20 mouse cellular contexts compared by ENCODE assay signal in genomic region chr19:26445309-26445708, GRCm38 (mm10).
DNase-seq lines count a peak whose midpoint lies in the region; ATAC-seq and TF ChIP-seq lines count a peak whose summit lies in the region.
"Had no signal": no experiment of that assay in that cellular context is flagged by ENCODE, and none has a peak within 500 bp of the region (broad histone marks: within the 10 kb centered on the region; RNA-seq: fewer than 3 reads in every experiment).

No protein-coding gene starts in this region.

- 86% methylated on average over 4 of the region's 4 CpGs for WGBS in kidney, postnatal 0 days
- WGBS in midbrain, postnatal 0 days, result 81% methylated on average over 4 of the region's 4 CpGs
- 82% methylated on average over 4 of the region's 4 CpGs for WGBS in midbrain, embryonic 16.5 days

- H3K27ac ChIP-seq in kidney, postnatal 0 days, result no peak overlapping the region
- no peak overlapping the region for H3K27ac ChIP-seq in midbrain, postnatal 0 days (ENCODE audit: low read depth, low read length)
- H3K27ac ChIP-seq in midbrain, embryonic 16.5 days (ENCODE audit: low read length), result no peak overlapping the region
- H3K27ac ChIP-seq: embryonic facial prominence, embryonic 12.5 days; forebrain, embryonic 15.5 days; intestine, embryonic 15.5 days; limb, embryonic 15.5 days; macrophage; midbrain, embryonic 13.5 days had no signal

- no peak for ATAC-seq in kidney, postnatal 0 days (replicated peaks; ENCODE audit: low FRiP score, low read depth)
- ATAC-seq in midbrain, postnatal 0 days (ENCODE audit: low FRiP score), result no peak
- ATAC-seq in midbrain, embryonic 16.5 days, result no peak
- ATAC-seq: forebrain, embryonic 15.5 days; intestine, embryonic 15.5 days; midbrain, embryonic 13.5 days had no signal

- TF ChIP-seq CTCF in kidney, postnatal 0 days (IDR thresholded peaks at IDR 0.05; ENCODE audit: low read depth), result peak; percentile 32; the same call in 1 of the 2 replicates
- TF ChIP-seq CTCF in midbrain, postnatal 0 days (IDR thresholded peaks at IDR 0.05), result peak; percentile 13; the same call in 1 of the 2 replicates

- H3K4me2 ChIP-seq in kidney, postnatal 0 days (ENCODE audit: low read length), result no peak overlapping the region
- no peak overlapping the region for H3K4me2 ChIP-seq in midbrain, postnatal 0 days (ENCODE audit: low read depth, low read length, poor library complexity, severe bottlenecking)
- no peak overlapping the region for H3K4me2 ChIP-seq in midbrain, embryonic 16.5 days (ENCODE audit: low read length)
- H3K4me2 ChIP-seq: embryonic facial prominence, embryonic 12.5 days; forebrain, embryonic 15.5 days; intestine, embryonic 15.5 days; limb, embryonic 15.5 days; midbrain, embryonic 13.5 days had no signal

- H3K36me3 ChIP-seq in kidney, postnatal 0 days (ENCODE audit: insufficient read depth, low read length), result no peaks in the 10 kb centered on the region
- no peaks in the 10 kb centered on the region for H3K36me3 ChIP-seq in midbrain, postnatal 0 days (ENCODE audit: insufficient read depth, low read length)
- H3K36me3 ChIP-seq in midbrain, embryonic 16.5 days (ENCODE audit: control insufficient read depth, insufficient read depth, low read length), result no peaks in the 10 kb centered on the region
- H3K36me3 ChIP-seq: embryonic facial prominence, embryonic 12.5 days; forebrain, embryonic 15.5 days; intestine, embryonic 15.5 days; limb, embryonic 15.5 days; midbrain, embryonic 13.5 days had no signal

- no peak overlapping the region for H3K9ac ChIP-seq in kidney, postnatal 0 days (ENCODE audit: low read depth, low read length)
- no peak overlapping the region for H3K9ac ChIP-seq in midbrain, postnatal 0 days (replicated peaks; ENCODE audit: low read length, poor library complexity, severe bottlenecking)
- H3K9ac ChIP-seq in midbrain, embryonic 16.5 days (ENCODE audit: low read depth, low read length), result no peak overlapping the region
- H3K9ac ChIP-seq: embryonic facial prominence, embryonic 12.5 days; forebrain, embryonic 15.5 days; intestine, embryonic 15.5 days; limb, embryonic 15.5 days; midbrain, embryonic 13.5 days had no signal

- no peaks in the 10 kb centered on the region for H3K27me3 ChIP-seq in kidney, postnatal 0 days (ENCODE audit: insufficient read depth, low read length)
- H3K27me3 ChIP-seq in midbrain, postnatal 0 days (ENCODE audit: insufficient read depth, low read length), result no peaks in the 10 kb centered on the region
- H3K27me3 ChIP-seq in midbrain, embryonic 16.5 days (ENCODE audit: control insufficient read depth, insufficient read depth, low read depth, low read length), result no peaks in the 10 kb centered on the region
- H3K27me3 ChIP-seq: embryonic facial prominence, embryonic 12.5 days; forebrain, embryonic 15.5 days; intestine, embryonic 15.5 days; limb, embryonic 15.5 days; midbrain, embryonic 13.5 days had no signal

- H3K4me1 ChIP-seq in kidney, postnatal 0 days (replicated peaks; ENCODE audit: insufficient read depth, low read length), result no peaks in the 10 kb centered on the region
- H3K4me1 ChIP-seq in midbrain, postnatal 0 days (ENCODE audit: insufficient read depth, low read length), result no peaks in the 10 kb centered on the region
- no peaks in the 10 kb centered on the region for H3K4me1 ChIP-seq in midbrain, embryonic 16.5 days (ENCODE audit: control insufficient read depth, insufficient read depth, low read length)
- H3K4me1 ChIP-seq: embryonic facial prominence, embryonic 12.5 days; intestine, embryonic 15.5 days; limb, embryonic 15.5 days; midbrain, embryonic 13.5 days had no signal

- no peak overlapping the region for H3K4me3 ChIP-seq in kidney, postnatal 0 days (replicated peaks; ENCODE audit: low read depth, low read length)
- H3K4me3 ChIP-seq in midbrain, postnatal 0 days (ENCODE audit: low read depth, low read length), result no peak overlapping the region
- H3K4me3 ChIP-seq in midbrain, embryonic 16.5 days (ENCODE audit: low read depth, low read length), result no peak overlapping the region
- H3K4me3 ChIP-seq: embryonic facial prominence, embryonic 12.5 days; forebrain, embryonic 15.5 days; intestine, embryonic 15.5 days; limb, embryonic 15.5 days; midbrain, embryonic 13.5 days had no signal

- no peaks in the 10 kb centered on the region for H3K9me3 ChIP-seq in kidney, postnatal 0 days (replicated peaks; ENCODE audit: low read length)
- H3K9me3 ChIP-seq in midbrain, postnatal 0 days (ENCODE audit: low read length), result no peaks in the 10 kb centered on the region
- H3K9me3 ChIP-seq in midbrain, embryonic 16.5 days (replicated peaks; ENCODE audit: control insufficient read depth, low read length, poor library complexity, severe bottlenecking), result no peaks in the 10 kb centered on the region
- H3K9me3 ChIP-seq: embryonic facial prominence, embryonic 12.5 days; forebrain, embryonic 15.5 days; intestine, embryonic 15.5 days; limb, embryonic 15.5 days; midbrain, embryonic 13.5 days had no signal

- DNase-seq in cerebellum, postnatal 10 days, result peak; percentile 33 to 41
- DNase-seq in cerebellum, adult 9-11 months, result no peak
- no peak for DNase-seq in kidney, postnatal 0 days (ENCODE audit: low spot score)
- no peak for DNase-seq in kidney, postnatal 25 days
- no peak for DNase-seq in midbrain, postnatal 0 days (ENCODE audit: low spot score)
- peak; percentile 27 for DNase-seq in lung, postnatal 36 days
- DNase-seq in ovary, postnatal 36 days (ENCODE audit: low spot score), result no peak
- DNase-seq: adrenal gland, adult 2 months; cerebellum, postnatal 25 days; heart, adult 18-20 months; kidney, postnatal 10 days; layer of hippocampus, adult 9-11 months; thymus, adult 2 months had no signal

Comparison
In these comparisons a context has a peak if more than half of its experiments do, and no peak if none do; other contexts are left out.
1. DNase-seq: peak in cerebellum, postnatal 10 days (2 of 2) and lung, postnatal 36 days (single experiment); none in cerebellum, adult 9-11 months (single experiment), kidney, postnatal 0 days (single experiment), kidney, postnatal 25 days (0 of 2), midbrain, postnatal 0 days (single experiment) and ovary, postnatal 36 days (single experiment).